Mouse (Mus musculus) gastrocnemius, postnatal 4 days (tissue): Measurements from ENCODE around the gene Moxd1. TPM values are rescaled to one million over a fixed set of nuclear protein-coding genes. Genes with fewer than 3 reads are reported as not detected.
A peak's percentile ranks its signal among the peaks of the same experiment; 100 is the strongest.
"Not testable (repeated sequence)": the region's sequence is repeated elsewhere in the genome, so short reads cannot be mapped to it uniquely, and the experiment has no call there.

ENCODE experiments used
- DNase-seq, 2 experiments: peaks; one replicate each; pipeline ENCODE4 v3.0.0; 2021 to 2022; ENCODE audit warnings: low spot score in 2 of 2, mixed read lengths in 2 of 2
- total RNA-seq, 2 experiments: library from RNA; stranded (reverse); gene quantifications; 2 replicates each; pipeline ENCODE4 v1.2.3; 2021

The Moxd1 gene
- total RNA-seq, 2 experiments from 2014 or later = 5.8 TPM

DNA sequence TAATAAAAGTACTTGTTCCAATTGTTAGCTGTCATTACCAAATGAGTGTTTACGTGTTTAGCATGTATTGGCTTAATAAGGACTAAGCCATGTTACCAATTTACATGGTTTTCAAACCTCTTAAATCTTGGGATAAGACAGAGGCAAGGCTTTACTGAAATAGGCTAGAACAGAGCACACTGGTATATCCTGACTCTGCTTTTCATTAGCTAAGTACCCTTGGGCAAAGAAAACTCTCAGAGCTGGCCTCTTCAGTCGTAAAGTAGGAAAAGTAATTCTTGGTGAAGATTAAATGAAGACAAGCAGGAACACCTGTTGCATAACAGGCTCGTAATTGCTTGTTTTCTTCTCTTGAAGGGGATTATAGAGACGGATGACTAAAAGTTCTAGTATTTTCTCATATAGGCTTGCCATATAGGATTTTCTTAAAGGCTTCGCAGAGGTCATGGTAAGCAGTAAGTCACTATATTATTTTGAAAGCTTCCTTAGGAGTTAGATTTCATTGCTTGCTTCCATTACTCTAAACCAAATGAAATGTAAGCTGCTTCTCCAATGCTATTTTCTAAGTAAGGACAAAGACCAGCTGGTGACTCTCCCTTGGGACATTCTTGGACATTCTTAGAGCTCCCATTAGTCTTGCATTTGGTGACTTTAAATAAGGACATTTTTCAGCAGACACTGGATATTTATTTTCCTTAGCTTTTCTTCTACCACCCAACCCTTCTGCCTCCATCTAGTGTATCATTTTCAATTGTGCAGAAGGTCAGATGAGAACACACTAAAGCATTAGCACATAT, 36.7 kb downstream of the Moxd1 start:
- DNase-seq = no peak

DNA sequence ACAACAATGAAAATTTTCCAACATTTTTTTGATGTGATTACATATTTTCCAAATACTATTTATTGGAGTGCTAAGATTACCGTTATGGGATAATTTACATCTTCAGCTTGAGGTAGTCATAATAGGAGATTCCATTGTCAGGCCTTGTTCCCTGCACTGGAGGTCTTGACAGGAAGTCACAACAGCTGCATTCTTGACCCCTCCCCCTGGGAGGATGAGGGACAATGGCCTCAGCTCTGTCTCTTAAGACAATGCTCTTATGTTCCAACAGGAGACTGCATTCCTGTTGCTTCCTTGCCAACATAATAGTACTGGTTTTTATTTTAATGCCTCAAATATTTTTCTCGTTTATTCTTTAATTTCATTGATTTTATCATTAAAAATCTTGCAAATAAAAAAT, 44.2 kb downstream of the Moxd1 start:
- no peak for DNase-seq

DNA sequence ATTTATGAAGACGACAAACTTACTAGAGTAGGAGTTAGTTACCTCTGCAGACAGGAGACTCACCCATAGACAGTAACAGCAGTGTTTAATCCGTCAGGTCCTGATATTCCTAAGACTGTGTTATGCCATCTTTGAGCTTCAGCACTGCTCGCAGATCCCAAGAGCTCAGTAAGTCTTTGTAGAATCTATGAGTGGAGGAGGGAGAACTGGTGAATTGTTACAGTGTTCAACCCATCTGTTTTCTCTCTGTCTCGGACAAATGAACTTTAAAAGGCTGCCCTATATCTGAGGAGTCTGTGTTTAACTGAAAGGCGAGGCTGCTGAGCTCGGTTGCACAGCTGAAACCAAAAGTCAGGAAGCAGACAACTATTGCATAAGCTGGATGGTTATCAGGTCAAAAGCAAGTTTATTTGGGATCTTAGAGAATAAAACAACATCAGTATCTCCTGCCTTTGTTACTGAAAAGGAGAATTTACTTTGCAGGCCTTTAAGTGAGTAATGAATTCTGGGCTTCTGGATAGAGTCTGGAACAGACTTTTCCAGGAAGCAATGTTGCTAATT, 47.8 kb downstream of the Moxd1 start:
- no peak for DNase-seq

DNA sequence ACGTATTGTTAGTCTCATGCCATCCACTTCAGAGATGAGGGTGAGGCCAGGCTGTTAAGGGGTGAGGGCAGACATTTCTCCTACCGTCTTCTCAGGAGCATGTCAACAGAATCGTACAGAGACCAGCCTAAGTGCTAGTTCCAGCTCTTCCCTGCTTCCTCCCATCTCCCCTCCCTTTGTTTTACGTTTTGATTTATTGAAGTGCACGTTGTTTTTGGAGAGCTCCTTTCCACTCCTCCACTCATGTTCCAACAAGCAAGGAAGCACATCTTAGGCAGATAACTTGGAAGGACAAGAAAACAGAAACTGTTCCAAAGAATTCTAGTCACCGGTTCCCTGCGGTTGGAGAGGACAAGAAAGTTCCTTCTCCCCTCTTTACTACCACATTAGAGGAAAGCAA, 52.9 kb downstream of the Moxd1 start:
- no peak for DNase-seq

DNA sequence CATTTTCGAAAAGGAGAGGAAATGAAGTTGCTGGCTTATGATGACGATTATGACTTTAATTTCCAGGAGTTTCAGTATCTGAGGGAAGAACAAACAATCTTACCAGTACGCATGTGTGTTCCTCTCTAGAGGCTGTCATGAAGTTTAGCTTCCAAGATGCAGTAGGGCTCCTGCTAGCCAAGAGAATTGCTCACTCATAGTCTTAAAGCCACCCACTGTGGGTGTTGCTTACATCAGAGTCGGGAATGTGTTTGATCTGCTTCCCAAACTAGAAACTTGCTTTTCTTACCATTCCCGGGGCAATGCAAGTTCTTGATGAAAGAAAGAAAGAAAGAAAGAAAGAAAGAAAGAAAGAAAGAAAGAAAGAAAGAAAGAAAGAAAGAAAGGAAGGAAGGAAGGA, 59.3 kb downstream of the Moxd1 start:
- DNase-seq = no peak

DNA sequence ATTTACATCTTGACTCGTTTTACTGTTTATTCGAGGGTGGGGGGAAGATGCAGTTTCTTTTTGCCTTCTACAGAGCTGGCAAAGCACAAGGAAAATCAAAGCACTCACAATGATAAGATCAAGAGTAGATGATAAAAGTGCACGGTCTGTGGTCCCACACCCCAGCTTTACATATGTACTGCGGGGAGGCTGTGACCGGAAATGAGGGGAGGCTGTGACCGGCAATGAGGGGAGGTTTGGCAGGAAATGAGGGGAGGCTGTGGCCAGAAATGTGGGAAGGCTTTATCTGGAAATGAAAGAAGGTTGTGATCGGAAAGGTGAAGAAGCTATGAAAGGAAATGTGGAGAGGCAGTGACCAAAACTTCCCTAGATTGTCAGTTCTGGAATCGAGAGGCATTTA, 68.3 kb downstream of the Moxd1 start:
- DNase-seq = no peak

DNA sequence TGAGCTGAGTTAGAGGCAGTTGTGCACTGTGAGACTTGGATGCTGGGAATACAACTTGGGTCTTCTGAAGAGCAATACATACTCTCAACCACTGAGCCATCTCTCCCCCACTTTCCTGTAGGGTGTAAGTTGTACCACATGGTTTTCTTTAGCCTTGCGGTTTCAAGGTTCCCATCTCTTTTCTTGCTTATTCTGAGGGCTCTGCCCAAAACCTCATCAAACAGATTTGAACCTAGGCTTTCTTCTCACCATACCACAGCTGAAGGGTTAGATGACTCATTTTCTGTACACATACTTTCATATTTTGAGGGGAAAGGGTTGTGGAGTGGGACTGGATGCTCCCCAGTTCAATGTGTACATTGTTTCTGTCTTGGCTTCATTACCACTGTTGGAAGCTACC, 69.4 kb downstream of the Moxd1 start:
- no peak for DNase-seq

DNA sequence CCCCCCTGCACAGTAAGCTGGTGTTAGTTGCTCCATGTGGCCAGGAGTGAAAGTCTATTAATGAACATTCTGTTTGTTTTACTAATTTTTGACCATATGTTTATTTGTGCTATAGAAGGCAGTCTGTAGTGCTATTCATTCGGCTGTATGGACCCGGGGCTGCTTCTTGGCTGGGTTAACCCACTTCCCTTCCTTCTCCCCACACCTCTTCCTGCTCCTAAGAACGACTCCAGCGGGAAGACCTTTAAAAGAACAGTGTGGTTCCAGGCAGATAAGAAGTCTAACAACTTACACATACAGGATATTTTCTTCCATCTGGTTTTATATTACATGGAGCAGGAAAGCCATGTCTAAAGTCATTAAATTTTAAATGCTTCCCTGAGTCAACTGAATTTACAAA, 73.3 kb downstream of the Moxd1 start:
- DNase-seq = no peak

DNA sequence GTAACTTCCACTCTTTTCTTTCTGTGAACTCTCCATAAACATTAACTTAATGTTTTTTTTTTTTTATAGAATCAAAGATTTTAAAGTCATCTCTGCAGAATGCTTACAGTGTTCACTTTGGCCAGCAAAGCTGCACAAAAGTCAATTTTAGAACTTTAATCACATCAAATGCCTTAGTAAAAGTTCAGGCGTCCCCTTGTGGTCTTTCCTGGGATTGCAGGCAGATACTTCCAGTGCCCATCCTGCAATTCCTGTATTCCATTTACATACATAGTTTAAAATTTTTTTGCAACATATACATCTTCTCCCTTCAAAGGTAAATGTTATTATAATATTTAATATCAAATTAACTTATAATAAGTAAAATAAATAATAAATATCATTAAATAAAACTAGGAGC, 74.5 kb downstream of the Moxd1 start:
- DNase-seq = peak in 1 of 2 experiments; percentile 23

DNA sequence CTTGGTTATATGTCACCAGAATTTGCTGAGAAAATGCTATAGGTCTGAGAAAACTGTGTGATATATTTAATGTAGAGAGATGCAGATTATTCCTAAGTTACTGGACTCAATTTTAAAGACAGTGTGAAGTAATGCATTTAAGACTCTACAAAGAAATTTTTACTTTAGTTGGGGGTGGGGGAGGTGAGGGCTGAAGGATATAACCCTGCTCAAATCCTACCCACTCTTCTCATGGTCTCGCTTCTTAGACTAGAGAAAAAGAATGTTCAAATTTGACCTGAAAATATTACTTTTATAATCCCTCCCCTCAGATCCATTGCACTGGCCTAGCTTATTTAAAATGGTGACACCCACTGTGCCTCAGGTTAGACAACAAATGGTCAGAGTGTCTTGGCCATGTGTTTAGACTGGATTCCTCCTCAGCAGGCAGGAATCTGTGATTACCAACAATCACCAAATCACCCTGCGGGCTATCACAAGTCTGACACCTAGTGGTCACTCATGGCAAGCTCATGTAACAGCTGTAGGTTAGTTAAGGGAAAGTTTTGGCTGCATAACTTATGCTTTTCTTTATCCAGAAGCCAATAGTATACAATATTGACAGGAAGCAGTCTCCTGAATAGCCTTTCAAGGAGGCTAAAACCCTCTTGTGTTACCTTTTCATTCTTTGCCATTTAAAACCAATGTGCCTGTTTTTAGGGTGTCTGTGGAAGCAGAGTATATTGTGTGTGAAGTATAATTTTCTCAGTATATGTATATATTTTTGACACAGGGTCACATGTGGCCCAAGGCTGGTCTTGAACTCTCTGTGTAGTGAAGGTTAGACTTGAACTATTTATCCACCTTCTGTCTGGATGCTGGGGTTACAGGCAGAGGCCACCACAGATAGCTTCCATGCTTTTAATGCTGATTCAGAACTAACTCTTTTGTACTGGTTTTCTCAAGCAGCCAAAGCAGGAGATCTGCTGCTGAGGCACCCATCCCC, 75.2 kb downstream of the Moxd1 start:
- DNase-seq = peak in 1 of 2 experiments; percentile 45

DNA sequence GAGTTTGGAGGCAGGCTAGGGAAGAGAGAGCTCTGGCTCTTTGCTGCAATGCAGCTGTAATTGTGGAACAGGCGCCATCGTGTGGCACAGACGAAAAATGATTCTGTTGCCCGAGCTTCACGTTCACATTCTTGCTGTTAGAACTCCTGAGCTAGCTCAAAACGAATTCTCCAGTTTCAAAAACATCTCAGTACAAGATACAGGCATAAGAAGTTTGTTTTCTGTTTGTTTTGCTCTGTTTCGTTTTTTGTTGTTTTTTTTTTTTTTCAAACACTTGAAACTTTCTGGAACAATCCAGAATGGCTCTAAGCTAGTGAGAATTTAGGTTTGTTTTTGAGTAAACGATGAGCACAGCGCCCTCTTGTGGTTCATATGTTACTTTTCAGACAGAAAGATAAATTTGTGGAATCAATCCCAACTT, 88.9 kb downstream of the Moxd1 start:
- DNase-seq = peak; percentile 29 to 63

DNA sequence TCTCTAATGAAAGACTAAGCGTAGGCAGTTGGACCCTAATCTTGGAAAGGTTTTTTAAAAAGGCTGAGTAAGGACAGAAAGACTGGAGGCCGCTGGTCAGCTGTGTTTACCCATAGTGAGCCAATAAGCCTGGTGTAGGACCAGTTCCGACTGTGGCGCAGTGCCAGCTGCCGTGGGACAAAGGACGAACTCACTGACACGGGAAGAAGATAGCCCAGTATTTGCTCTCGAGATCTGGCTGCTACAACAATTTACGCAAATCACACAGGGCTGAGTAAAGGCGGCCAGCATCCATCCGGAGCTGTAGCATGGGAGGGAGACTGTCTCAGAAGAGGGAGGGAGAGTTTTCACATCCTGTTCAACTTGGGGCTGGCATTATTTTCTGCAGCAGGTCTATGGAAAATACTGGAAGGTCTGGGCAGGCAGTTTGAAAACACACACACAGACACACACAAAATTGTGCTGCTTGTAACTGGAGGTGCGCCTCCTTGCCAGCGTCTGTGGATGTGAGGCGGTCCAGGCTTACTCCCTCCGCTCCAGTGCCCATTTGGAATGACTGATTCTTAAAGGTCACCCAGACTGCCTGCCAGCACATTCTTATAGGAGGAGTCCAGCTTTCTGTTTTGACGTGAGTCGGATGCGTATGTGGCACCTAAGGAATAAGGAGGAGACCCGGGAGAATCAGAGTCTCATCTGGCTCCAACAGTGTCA, 94.0 kb downstream of the Moxd1 start:
- DNase-seq = peak; percentile 29 to 64

DNA sequence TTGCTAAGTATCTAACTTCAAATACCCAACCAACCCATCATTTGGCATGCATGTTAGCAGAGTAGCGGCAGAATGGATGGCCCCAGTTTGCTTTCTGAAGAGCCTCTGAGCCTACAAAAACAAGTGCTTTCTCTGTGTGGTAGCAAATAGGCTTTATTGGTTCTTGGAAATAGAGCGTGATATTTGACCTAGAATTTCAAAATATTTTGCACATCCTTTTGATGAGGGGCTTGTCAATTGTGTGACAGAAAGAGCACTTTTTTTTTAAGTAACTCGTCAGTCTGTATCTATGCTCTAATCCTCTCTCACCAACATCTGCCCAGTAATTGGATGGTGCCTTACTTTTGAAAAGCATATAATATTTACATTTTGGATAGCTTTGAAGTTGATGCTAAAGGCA, 97.0 kb downstream of the Moxd1 start:
- DNase-seq = no peak

DNA sequence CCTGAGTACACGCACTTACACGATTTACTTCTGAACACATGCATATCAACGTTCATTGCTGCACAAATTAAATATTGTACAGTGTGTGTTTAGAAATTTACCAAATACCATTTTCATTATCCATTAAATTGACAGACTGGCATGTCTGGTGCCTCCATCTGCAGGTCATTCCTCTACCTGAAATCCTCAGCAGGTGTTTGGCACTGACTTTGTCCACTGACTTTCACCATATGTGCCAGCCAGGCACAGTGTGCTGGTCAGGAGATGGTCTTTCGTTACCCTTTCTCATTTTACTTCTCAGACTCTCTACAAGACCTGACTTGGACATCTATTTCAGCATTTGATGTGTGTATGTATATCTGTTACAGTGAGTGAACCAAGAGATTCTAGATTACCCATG, 99.7 kb downstream of the Moxd1 start:
- no peak for DNase-seq

DNA sequence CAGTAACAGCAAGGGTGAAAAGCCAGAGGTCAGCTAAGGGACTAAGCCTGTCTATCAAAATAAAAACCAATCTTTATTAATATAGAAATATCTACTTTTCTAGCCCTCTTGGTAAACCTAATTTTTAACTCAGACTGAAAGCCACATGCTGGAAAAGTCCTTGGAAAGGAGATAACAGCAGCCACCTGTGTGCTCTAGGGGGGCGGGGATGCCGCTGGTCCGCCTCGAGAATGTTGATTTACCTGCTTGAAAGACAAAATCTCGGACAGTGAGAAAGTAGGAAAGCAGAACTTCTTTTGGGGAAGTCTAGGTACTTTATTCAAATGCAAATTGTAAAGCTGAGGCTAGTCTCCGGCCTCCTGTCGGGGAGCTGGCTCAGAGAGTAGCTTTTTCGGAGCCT, 103.9 kb downstream of the Moxd1 start:
- not testable (repeated sequence) for DNase-seq

DNA sequence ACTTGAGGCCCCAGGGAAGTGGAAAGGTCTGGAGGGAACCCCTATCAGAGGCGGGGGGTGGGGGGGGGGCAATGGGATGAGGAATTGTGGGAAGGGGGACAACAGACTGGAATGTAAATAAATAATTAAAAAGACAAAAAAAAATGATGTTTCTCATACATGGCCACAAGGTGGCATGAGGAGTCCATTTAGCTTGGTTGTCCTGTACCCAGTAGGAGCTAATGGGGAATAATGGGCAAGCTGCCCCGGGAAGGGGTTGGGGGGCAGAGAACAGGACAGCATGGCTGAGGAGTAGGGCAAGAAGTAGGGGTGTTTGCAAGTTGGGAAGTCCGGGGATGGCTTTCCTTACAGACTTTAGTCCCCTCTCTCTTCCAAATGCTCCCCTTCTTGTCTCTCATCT, 109.5 kb downstream of the Moxd1 start:
- DNase-seq = no peak

DNA sequence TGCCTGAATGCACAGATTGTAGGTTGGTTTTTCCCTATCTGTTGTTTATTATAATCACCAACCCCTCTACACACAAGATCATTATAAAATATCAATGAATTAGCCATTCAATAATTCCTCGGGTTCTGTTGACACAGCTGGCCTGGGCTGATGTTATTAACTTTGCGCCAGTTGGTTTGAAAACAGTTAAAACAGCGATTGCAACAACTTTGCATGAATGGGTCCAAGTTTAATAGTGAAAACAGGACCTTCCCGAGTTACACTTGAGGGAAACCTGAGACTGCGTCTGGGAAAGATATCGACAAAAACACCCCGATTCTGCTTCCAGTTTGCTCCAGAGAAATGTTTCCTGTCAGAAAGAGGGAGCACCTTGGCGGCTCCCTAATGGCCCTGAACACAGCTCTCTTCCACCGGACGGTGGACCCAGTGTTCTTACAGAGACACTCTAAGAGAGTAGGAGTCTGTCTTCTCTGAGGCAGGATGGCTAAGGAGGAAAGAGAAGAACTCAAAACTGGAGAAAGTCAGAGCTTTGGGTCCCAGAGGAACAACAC, 116.4 kb downstream of the Moxd1 start:
- no peak for DNase-seq

DNA sequence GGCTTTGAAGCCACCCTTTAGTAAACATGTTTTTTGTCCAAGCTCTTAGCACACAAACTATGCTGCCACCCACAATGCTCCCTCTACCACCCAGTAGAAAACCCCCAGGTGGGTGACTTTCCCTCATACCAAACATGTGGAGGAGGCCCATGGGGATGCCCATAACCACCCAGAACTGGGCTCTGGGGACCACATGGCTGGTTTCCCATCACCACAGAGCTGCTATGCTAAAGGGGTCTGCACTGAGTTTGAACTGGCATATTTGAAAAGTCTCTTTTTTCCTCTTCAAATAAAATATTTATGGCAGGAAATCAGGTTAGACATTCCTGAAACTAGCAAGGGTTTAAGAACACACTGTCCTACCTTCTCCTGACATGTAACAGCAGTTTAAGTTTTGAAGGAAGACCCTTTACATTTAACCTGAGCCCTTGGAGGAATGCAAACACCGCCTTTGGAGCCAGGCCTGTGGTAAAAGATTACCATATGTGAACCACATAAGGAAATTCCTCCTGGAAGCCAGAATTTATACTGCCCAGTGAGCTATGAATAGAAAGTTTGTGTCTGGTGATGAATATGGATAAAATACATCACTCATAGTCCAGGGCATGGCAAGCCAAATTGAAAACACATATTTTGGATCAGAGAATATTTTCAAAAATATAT, 117.4 kb downstream of the Moxd1 start:
- DNase-seq = no peak

DNA sequence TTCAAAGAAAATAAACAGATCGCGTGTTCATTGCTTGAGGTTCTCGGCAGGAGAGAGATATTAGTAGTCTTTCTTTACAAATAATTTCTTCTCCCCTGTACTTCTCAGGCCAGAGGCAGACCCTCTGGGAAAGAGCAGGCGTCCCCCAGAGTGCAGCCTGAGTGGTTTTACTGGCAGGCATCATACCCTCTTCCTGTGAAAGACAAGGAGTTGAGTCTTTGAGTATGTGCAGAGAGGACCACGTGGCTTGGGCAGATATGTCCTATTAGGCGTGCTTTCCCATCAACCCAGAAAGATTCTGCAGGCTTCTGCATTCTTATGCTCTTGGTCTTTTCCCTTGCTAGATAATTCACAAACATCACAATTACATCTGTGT, 117.9 kb downstream of the Moxd1 start:
- DNase-seq = no peak

DNA sequence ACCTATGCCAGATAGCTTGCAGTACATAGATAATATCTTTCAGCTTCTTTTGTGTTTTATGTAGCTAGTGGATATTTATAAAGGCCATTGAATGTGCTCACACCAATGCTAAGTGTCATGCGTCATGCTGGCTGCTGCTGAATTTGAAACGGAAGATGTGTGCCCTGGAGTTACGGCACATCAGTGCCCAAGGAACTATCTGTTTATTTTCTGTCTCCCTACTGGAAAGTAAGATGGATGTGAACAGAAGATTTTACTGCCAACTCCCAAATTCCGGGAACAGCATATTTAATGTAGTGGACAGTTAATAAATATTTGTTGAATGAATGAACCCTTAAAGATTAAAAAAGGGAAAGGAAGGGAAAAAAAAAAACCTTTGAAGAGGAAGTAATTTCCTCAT, 119.8 kb downstream of the Moxd1 start:
- DNase-seq = no peak
